Mouse (Mus musculus) heart, adult 11 months (tissue): Measurements from ENCODE around the gene Prlh.

Experiments
- DNase-seq: peaks from one replicate; pipeline ENCODE4 v3.0.0; 2022

Gene Prlh

GRCm38 (mm10) chr1:90952808-90953207 is at the start of gene Prlh:
Prlh (plus strand) TSS chr1:90953108.
- DNase-seq: no peak

- DNase-seq: peak; percentile 86
These were observed 49.5 kb upstream of the Prlh start for GRCm38 (mm10) chr1:90903211-90903945.

- DNase-seq: peak; percentile 94
These were observed 48.9 kb upstream of the Prlh start for GRCm38 (mm10) chr1:90903971-90904458.

GRCm38 (mm10) chr1:90904729-90905404 is 48.0 kb upstream of the Prlh start:
- DNase-seq: peak; percentile 76

GRCm38 (mm10) chr1:90906357-90906756 is 46.6 kb upstream of the Prlh start:
- peak; percentile 92 for DNase-seq

- peak; percentile 97 for DNase-seq
These were observed 43.7 kb upstream of the Prlh start for GRCm38 (mm10) chr1:90909161-90909560.

GRCm38 (mm10) chr1:90909631-90910152 is 43.2 kb upstream of the Prlh start:
- DNase-seq: peak; percentile 98

GRCm38 (mm10) chr1:90913231-90913630 is 39.7 kb upstream of the Prlh start:
- DNase-seq: peak; percentile 54

GRCm38 (mm10) chr1:90914948-90915569 is 37.8 kb upstream of the Prlh start, which contains the start of gene Mlph:
Mlph (plus strand) TSS chr1:90915085.
- peak; percentile 96 for DNase-seq

- no peak for DNase-seq
These were observed 35.4 kb upstream of the Prlh start for GRCm38 (mm10) chr1:90917509-90917908.

GRCm38 (mm10) chr1:90921687-90922086 is 31.2 kb upstream of the Prlh start:
- DNase-seq: no peak

- no peak for DNase-seq
These were observed 26.9 kb upstream of the Prlh start for GRCm38 (mm10) chr1:90926030-90926429.

GRCm38 (mm10) chr1:90927308-90927707 is 25.6 kb upstream of the Prlh start:
- DNase-seq: peak; percentile 94

GRCm38 (mm10) chr1:90927929-90928574 is 24.9 kb upstream of the Prlh start:
- no peak for DNase-seq

- DNase-seq: peak; percentile 94
These were observed 24.4 kb upstream of the Prlh start for GRCm38 (mm10) chr1:90928575-90928934.

GRCm38 (mm10) chr1:90933001-90933400 is 19.9 kb upstream of the Prlh start:
- peak; percentile 95 for DNase-seq

GRCm38 (mm10) chr1:90936990-90937389 is 15.9 kb upstream of the Prlh start:
- no peak for DNase-seq

- DNase-seq: peak; percentile 94
These were observed 12.9 kb upstream of the Prlh start for GRCm38 (mm10) chr1:90939980-90940379.

- no peak for DNase-seq
These were observed 7.7 kb upstream of the Prlh start for GRCm38 (mm10) chr1:90945171-90945570.

- DNase-seq: no peak
These were observed 5.7 kb upstream of the Prlh start for GRCm38 (mm10) chr1:90947252-90947651.

GRCm38 (mm10) chr1:90949309-90949708 is 3.6 kb upstream of the Prlh start:
- no peak for DNase-seq

- DNase-seq: peak; percentile 94
These were observed 1.2 kb upstream of the Prlh start for GRCm38 (mm10) chr1:90951670-90952069.

- DNase-seq: no peak
These were observed 780 bp downstream of the Prlh start for GRCm38 (mm10) chr1:90953688-90954087.
